Mouse (Mus musculus): ENCODE results near the gene Srm.

Gene Srm

DNA sequence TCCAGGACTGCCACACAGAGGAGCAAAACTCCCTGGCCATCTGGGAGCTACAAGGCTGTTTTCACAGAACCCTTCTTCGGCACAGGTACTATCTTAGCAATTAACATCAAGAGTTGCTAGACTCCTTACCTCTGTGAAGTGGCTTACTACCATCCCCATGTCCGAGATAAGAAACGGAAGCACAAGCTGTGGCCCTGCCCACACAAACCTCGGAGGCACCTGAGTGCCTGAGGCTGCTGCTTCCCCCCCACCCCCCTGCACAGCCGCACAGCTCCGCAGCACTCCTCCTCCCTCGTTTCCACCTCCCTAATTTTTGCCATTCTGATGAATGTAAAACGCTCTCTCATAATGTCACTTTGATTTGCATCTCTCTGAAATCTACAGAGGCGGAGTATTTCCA is 47.0 kb downstream of the Srm start:
- no peak for DNase-seq

DNA sequence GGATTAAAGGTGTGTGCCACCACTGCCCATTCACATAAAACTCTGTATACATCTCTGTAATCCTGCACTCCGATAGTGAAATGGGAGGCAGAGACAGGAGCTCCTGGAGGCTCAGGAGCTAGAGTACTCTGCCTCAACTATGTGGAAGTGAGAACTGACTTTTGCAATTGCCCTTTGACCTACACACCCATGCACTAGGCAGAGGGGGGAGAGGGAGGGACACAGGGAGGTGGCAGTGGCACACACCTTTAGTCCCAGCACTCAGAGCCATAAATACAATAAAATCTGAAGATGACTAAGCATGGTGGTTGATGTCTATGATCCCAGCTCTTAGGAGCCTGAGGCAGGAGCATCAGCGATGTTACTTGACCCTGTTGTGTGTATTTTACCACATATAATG is 48.2 kb downstream of the Srm start:
- no peak for DNase-seq

DNA sequence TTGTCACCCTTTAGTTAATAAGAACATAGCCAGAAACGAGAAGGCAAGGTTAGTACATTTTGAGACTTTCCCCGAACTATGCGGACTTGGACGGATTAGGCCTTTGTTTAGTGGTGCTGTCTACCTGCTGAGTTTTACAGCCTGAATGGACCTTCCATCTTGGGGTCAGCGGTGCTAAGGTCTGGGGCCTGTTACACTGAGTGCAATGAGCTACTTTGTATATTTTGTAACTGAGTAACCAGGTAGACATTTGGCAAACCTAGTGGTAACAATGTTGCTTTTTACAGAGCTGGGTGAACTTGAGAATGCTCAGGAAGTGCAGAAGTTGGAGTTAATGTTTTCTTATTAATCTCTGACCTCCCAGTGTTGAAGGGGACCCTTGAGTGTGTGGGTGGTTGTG is 49.8 kb downstream of the Srm start:
- no peak for DNase-seq

DNA sequence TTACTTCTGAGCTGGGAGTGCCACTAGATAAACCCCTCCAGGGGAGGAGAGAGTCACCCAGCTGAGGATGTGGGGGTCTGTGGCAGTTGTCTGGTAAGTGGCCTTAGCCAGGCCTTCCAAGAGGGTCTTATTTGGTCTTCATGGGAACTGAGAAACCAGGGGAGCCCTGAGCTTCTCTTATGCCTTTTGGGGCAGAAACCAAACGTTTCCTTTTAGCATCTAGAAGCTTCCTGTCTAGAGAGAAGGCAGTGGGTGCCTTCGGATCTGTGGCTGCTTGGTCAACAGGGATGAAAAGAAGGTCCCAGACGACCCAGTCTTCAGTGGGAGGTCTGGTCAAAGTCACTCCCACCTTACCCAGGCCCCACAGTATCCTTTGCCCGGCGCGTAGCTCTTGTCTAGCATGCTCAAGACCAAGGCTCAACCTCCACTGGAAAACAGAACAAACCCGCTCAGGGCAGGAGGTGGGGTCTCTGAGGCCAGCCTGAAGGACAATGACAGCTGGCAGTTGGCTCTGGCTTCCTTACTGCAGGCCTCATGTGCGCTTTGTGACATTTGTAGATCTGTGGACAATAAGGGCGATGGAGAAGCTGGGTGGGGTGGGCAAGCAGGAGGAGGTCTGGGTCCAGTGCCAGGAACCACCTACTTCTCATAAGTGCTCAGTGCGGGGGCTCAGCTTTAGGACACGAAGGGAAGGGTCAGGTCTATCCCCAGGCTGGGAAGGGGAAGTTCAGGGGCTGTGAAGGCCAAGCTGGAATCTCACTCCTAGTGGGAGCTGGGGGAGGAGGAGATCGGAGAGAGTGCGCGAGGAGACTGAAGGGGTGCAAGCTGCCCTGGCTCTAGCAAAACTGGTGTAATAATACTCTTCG is 52.2 kb downstream of the Srm start, which contains the start of gene Gm572:
Gene Gm572, plus strand, starts transcription at position 27 of the 866 bp plus-strand sequence.
- DNase-seq: no peak

DNA sequence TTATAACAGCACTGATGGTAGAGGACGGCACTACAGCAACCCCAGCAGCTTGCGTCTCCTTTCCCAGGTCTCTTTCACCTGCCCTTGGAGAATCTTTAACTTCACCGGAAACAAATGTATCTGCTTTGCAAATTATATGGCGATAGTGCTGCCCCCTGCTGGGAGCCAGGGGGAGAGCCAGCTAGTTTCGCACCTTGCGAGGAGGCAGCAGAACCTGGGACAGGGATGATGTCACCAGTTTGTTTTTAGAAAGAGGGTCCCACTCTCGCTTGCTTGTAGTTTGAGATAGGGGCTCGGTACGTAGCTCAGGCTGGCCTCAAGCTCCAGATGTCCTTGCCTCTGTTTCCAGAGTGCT is 52.8 kb downstream of the Srm start:
- peak; percentile 69 for DNase-seq
